Mouse (Mus musculus) cerebellum, adult 18-20 months (tissue): ENCODE results near the gene Rcbtb2.
"Not testable (repeated sequence)": the region's sequence is repeated elsewhere in the genome, so short reads cannot be mapped to it uniquely, and the experiment has no call there.

ENCODE experiments used
- DNase-seq, 2 experiments: peaks; one replicate each; pipeline ENCODE4 v3.0.0; 2021

The Rcbtb2 gene

DNA sequence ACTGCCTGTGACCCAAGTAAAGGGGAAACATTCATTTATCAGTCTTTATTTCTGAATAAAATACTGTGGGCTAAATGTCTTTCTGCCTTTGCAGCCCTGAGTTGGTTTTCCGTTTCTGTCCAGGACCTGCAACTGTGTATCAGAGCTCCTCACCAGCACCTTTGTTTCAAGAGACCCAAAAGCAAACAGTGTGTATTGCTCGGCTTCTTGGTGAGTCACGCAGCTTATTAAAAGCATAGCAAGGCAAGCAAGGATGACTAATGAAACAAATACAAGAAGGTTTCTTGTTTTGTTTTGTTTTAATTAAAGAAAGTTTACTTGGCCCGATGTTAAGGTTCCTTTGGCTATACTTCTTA, at the start of gene Rcbtb2:
Gene Rcbtb2, plus strand, starts transcription at position 115 of the 356 bp plus-strand sequence.
- no peak for DNase-seq

DNA sequence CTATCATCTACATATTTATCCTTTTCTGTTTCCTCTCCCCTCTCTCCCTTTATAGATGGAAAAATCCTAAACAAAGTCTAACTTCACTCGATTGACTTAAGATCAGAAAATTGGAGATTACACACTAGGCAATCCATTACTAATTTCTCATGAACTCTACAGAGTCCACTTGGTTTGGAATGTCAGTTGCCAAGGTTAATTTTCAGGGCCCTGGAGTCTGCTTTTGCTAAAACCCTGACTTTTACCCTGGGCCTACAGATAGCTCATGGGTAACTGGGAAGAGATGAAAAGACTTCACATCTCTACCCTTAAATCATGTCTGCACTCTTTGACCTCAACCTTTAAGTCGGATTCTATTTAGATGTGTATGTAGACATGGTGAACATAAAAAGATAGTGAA, 39.3 kb upstream of the Rcbtb2 start:
- no peak for DNase-seq

- DNase-seq, result no peak
These were observed 36.4 kb upstream of the Rcbtb2 start for GRCm38 (mm10) chr14:73086425-73086824.

- no peak for DNase-seq
These were observed 35.6 kb upstream of the Rcbtb2 start for GRCm38 (mm10) chr14:73087247-73087646.

DNA sequence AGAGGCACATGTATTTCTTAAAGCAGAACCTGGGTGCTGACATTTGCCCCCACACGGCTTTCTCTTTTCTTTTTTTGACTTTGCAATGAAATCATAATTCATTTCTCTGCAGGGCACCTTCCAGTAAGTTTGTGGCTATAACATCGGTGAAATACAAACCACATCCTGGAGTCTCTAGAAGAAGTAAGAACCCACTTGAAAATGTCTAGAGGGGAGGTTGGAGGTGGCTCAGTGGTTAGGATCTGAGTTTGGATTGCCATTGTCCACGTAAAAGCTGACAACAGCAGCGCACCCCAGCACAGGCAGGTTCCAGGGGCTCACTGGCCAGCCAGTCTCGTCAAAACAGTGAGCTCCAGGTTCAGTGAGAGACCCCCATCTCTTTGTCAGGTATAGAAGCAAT, 35.1 kb upstream of the Rcbtb2 start:
- DNase-seq, result no peak

- no peak for DNase-seq
These were observed 34.6 kb upstream of the Rcbtb2 start for GRCm38 (mm10) chr14:73088224-73088623.

DNA sequence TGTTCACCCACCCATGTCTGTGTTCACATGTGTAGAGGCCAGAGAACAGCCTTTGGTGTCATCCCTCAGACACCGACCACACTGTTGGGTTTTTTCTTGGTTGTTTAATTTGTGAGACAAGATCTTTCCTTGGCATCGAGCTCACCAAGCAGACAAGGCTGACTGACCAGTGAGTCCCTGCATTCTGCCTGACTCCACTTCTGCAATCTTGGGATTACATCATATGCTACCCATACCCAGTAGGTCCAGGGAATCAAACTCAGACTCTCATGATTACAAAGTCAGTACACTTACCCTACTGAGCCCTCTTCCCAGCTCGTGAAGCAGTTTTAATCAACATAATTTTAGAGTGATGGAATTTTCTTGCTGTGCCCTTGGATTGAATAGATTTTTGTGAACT, 30.0 kb upstream of the Rcbtb2 start:
- DNase-seq, result no peak

DNA sequence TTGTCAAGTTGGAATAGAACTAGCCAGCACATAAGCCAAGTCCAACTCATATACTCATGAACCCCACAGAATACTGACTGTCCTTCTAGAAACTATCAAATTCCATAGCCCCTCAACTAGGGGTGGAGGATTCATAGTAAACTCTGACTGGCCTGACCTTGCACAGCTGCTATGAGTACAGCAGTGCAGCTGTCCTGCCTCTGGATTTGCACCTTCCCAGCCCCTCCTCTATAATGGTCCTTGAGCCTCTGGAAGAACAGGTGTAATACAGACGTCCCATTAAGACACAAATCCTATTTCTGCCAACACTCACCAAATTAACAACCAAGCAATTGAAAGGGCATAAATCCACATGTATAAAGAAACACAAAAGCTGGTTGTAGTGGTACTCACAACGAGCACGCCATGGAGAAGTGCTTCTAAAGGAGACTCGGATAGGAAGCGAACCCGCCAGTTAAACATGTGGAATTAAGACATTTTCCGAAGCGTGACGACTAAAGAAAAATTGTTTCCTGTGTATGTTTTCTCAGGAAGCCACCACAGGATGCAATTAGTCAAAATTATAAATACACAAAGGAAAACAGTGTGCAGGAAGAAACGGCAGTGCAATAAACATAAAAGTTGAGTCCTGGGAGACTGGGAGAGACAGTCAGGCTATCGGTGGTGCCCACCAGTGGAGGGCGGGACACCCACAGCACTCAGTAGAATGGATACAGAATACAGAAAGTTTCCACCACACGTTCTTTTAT, 27.9 kb upstream of the Rcbtb2 start:
- no peak for DNase-seq

- DNase-seq, result peak; percentile 12 to 55
These were observed 24.0 kb upstream of the Rcbtb2 start for GRCm38 (mm10) chr14:73098677-73099387.

- DNase-seq, result no peak
These were observed 20.5 kb upstream of the Rcbtb2 start for GRCm38 (mm10) chr14:73102270-73102865.

DNA sequence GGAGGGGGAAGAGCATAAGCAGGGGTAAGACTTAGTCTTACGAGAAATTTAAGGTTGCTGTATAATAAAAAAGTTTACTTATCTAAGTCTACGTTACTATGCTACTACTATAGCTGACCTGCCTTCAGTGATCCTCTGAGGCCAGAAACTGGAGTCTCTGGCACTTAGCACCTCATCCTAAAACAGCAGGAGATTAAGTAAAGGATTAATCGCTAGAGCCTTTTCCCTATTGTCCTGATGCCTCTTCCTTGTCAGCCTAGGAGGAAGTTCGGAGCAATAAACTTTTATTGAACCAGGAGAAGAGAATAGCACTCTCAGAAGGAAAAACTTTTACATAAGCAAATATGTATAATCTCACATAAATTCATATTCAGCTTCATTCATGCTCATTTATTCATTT, 19.9 kb upstream of the Rcbtb2 start:
- DNase-seq, result not testable (repeated sequence)

DNA sequence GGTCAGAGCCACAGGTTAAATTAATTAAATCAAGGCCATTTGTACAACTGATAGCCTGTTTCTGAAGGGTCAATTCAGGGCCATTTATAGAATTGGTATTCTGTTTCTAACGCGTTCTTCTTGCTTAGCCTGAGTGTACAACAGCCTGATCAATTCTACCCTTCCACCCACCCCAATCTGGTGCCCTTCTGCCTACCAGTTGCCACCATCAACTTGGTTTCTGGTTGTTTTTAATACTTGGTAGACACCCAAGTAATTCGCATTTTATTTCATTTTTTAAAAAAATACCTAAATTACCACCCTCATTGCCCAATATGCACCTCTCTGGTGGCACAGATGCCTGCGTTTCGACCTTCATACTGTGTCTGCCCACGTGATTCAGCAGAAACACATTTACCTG, 17.9 kb upstream of the Rcbtb2 start:
- DNase-seq, result no peak

GRCm38 (mm10) chr14:73105407-73106185, 17.2 kb upstream of the Rcbtb2 start:
- no peak for DNase-seq

DNA sequence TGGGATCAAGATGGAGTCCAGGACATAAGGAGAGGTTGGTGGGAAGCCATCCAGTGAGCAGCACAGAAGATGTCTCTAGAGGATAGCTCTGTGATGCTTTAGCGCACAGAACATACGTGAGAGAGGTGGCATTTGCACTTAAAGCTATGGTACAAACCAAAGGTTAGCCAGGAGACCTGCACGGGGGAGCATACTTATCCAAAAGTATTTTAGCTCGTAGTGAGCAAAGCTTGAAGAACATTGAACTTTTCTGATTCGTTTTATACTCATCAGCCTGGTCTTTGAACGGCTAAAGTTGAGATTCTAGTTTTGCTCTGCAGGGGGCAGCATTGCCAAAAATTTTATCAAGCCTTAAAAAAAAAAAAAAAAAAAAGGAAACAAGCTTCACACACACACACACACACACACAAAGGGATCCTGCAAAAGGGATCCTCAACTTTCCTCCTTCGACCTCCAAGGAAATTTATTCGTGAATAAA, 16.6 kb upstream of the Rcbtb2 start:
- DNase-seq, result peak; percentile 41 to 65

- no peak for DNase-seq
These were observed 15.9 kb upstream of the Rcbtb2 start for GRCm38 (mm10) chr14:73106957-73107356.

DNA sequence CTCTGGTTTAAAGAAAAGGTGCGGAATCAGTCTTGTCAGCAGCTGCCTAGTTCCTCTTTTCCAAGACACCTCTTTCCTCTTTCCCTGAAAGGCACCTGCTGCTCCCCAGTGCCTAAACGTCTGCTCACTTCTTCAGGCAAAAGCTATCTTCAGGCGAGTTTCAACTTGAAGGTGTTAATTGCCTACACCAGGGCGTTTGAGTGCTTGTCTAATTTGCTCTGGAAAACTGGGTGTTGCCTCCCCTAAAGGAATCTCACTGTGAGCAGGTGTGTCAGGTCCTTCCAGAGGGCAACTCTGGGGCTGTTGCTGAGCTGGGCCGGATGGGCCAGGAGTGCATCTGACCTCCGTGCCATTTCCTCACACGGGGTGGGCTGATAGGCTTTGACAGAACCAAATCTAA, 15.5 kb upstream of the Rcbtb2 start:
- no peak for DNase-seq

GRCm38 (mm10) chr14:73107952-73108351, 14.9 kb upstream of the Rcbtb2 start:
- DNase-seq, result no peak

DNA sequence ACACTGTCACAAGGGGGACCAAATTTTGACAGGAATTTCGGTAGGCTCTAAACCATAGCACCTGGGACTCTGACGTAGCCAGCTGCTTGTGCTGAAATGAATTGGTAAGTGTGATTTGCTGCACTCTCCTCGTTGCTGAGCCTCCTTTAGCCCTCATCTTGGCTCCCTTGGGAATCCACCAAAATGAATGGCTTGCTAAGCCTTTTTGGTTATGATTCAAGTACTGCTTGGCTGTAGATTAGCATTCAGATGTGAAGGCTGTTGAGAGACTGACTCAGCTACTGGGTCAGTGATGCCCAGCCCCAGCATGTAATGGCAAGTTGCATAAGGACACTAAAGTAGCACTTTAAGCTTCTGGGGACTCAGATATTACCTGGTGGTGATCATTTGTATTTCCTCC, 12.2 kb upstream of the Rcbtb2 start:
- DNase-seq, result no peak

DNA sequence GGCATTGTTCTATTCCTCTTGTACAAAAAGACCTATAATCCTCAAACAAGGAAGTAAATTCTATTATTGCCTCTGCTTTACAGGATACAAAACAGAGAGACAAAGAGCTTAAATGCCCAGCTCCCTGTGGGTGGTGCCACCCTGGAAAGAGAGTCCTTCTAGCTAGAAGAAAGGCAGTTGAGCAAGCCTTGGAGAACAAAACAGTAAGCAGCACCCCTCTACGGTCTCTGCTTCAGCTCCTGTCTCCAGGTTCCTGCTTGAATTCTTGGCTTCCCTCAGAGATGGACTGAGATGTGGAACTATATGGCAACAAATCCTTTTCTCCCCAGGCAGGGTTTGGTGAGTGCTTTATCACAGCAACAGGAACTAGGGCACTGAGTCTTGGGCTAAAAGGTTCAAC, 11.7 kb upstream of the Rcbtb2 start:
- no peak for DNase-seq

- DNase-seq, result no peak
These were observed 10.5 kb upstream of the Rcbtb2 start for GRCm38 (mm10) chr14:73112186-73112840.

DNA sequence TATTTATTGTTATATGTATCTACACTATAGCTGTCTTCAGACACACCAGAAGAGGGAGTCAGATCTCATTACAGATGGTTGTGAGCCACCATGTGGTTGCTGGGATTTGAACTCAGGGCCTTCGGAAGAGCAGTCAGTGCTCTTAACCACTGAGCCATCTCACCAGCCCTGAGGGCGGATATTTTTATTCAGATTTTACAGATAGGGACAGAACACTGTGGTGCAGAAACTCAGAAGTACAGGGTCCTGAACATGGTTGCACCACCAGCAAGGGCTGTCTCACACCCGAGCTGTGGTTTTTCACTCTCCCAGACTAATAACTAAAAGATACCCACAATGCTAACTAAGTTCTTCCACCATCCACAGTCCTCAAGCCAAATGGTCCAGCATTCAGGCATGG, 7.9 kb upstream of the Rcbtb2 start:
- DNase-seq, result not testable (repeated sequence)

GRCm38 (mm10) chr14:73116301-73116700, 6.5 kb upstream of the Rcbtb2 start:
- no peak for DNase-seq

DNA sequence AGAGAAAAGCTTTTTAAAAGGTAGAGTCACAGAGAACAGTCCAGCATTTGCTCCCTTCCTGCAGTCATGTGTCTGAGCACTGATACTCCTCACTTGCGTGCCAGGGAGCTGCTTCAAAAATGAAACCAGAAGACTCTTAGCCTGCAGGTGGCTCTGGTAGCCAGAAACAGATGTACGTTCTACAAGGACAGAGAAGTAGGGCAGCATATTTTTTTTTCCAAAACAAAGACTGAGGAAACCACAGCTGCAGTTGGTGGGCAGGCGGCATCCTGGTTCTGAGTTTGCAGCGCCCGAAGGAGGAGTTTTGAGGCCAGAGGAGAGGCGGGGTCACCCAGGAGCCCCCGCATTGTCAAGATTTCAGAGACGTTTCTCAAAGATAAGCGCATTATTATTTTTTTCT, 5.9 kb upstream of the Rcbtb2 start:
- DNase-seq, result peak in 1 of 2 experiments; percentile 15
